7 mouse cellular contexts compared by ENCODE assay signal in the genomic region with DNA sequence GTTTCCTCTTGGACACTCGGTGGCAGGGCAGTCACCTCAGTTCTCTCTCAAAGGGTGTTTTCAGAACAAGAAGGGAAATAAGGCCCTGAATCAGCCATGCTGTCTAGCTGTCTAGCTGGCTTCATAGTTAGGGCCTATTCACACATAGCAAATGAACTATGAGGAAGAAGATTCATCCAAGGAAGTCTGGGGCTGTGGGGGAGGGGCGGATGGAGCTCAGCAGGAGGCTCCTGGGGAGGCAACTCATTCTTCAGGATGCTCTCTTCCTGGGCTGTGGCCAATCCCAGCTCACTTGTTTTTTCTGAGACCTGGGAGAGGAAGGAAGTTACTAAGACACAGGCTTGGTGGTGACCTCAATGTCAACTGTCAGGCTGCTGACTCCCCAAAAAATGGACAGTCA. TPM values are rescaled to one million over a fixed set of nuclear protein-coding genes. Genes with fewer than 3 reads are reported as not detected.
"Had no signal": no experiment of that assay in that cellular context is flagged by ENCODE, and none has a peak within 500 bp of the region (broad histone marks: within the 10 kb centered on the region; RNA-seq: fewer than 3 reads in every experiment).

No protein-coding gene starts in this region.

RNA-seq across cellular contexts. Expression of a gene that starts 27.2 kb away (rescaled TPM):
- total RNA-seq: layer of hippocampus, adult 18-20 months; layer of hippocampus, postnatal 14 days; left cerebral cortex, adult 8-10 months; left cerebral cortex, postnatal 14 days; left cerebral cortex, postnatal 4 days; megakaryocyte, adult 5-6 weeks; neutrophil, adult 5-6 weeks had no signal
